28 mouse cellular contexts compared by ENCODE assay signal in genomic region chr2:19600860-19601259, GRCm38 (mm10). TPM values are rescaled to one million over a fixed set of nuclear protein-coding genes. Genes with fewer than 3 reads are reported as not detected.
DNase-seq lines count a peak whose midpoint lies in the region; TF ChIP-seq lines count a peak whose summit lies in the region.
"Had no signal": no experiment of that assay in that cellular context is flagged by ENCODE, and none has a peak within 500 bp of the region (broad histone marks: within the 10 kb centered on the region; RNA-seq: fewer than 3 reads in every experiment).

No protein-coding gene starts in this region.

- no peaks in the 10 kb centered on the region for H3K79me2 ChIP-seq in myocyte (ENCODE audit: control insufficient read depth, insufficient read depth)

- H3K36me3 ChIP-seq in myocyte (ENCODE audit: control insufficient read depth, insufficient read depth), result no peaks in the 10 kb centered on the region
- H3K36me3 ChIP-seq: embryonic facial prominence, embryonic 13.5 days; embryonic facial prominence, embryonic 15.5 days; forebrain, embryonic 10.5 days; forebrain, embryonic 12.5 days had no signal

- H3K27me3 ChIP-seq in myocyte (ENCODE audit: control insufficient read depth, insufficient read depth, insufficient read length), result no peaks in the 10 kb centered on the region
- H3K27me3 ChIP-seq: embryonic facial prominence, embryonic 13.5 days; embryonic facial prominence, embryonic 15.5 days; forebrain, embryonic 12.5 days had no signal

- TF ChIP-seq POLR2A in myocyte (IDR thresholded peaks at IDR 0.05; ENCODE audit: insufficient read length, low read depth), result no peak

- peak overlapping the region; percentile 3 for H3K4me2 ChIP-seq in myocyte (ENCODE audit: low read depth)
- H3K4me2 ChIP-seq: embryonic facial prominence, embryonic 13.5 days; embryonic facial prominence, embryonic 15.5 days; forebrain, embryonic 12.5 days had no signal

- H3K4me3 ChIP-seq in myocyte, result no peak overlapping the region
- H3K4me3 ChIP-seq: embryonic facial prominence, embryonic 13.5 days; embryonic facial prominence, embryonic 15.5 days; erythroblast, embryonic 14.5 days; forebrain, embryonic 10.5 days; forebrain, embryonic 12.5 days had no signal

- no peak overlapping the region for H3ac ChIP-seq in myocyte (ENCODE audit: control insufficient read depth, insufficient read length)

- peak; percentile 52 for DNase-seq in heart, adult 11 months
- no peak for DNase-seq in heart, adult 8-10 months (ENCODE audit: low spot score)
- DNase-seq in thymus, postnatal 14 days, result peak; percentile 46
- no peak for DNase-seq in thymus, postnatal 4 days
- peak; percentile 34 for DNase-seq in naive thymus-derived CD4-positive, alpha-beta T cell, adult 2 months (ENCODE audit: low read depth)
- DNase-seq in adrenal gland, postnatal 25 days, result no peak
- DNase-seq: adrenal gland, adult 2 months; adrenal gland, postnatal 14 days; cerebellum, adult 11 months; cerebellum, adult 18-20 months; cerebellum, adult 8-10 months; cerebellum, adult 9-11 months; cerebellum, postnatal 14 days; cerebellum, postnatal 36 days; embryo, embryonic 11 days had no signal

TF ChIP-seq in myocyte, 11 proteins besides CTCF, POLR2A, EP300 and RAD21:
- TF ChIP-seq REST (IDR thresholded peaks at IDR 0.05; ENCODE audit: insufficient read depth, insufficient read length) (no peak), MYOD1 (IDR thresholded peaks at IDR 0.05; ENCODE audit: control insufficient read depth in 1 of 3, insufficient read length in 2 of 3, low read depth in 2 of 3) (no peak), USF1 (IDR thresholded peaks at IDR 0.05; ENCODE audit: low read depth) (no peak), POLR2AphosphoS2 (IDR thresholded peaks at IDR 0.05; ENCODE audit: insufficient read length, low read depth) (no peak), MYOG (IDR thresholded peaks at IDR 0.05; ENCODE audit: control insufficient read depth in 1 of 3, insufficient read depth in 1 of 3, insufficient read length in 2 of 3, low read depth in 2 of 3) (no peak), TCF12 (IDR thresholded peaks at IDR 0.05; ENCODE audit: insufficient read depth, poor library complexity, severe bottlenecking) (no peak), SRF (IDR thresholded peaks at IDR 0.05; ENCODE audit: control insufficient read depth, insufficient read length, low read depth) (no peak), CEBPB (IDR thresholded peaks at IDR 0.05; ENCODE audit: insufficient read depth, poor library complexity, severe bottlenecking) (no peak), E2F4 (IDR thresholded peaks at IDR 0.05; ENCODE audit: insufficient read depth) (no peak), TCF3 (IDR thresholded peaks at IDR 0.05; ENCODE audit: insufficient read length, low read depth) (no peak), MAX (IDR thresholded peaks at IDR 0.05; ENCODE audit: low read depth) (no peak)
TF ChIP-seq in myocyte: peak in this region for 0.

RNA-seq across cellular contexts. Expression of gene 4921504E06Rik, which starts 47.1 kb away (rescaled TPM):
- total RNA-seq in heart, adult 8-10 months (2022), result not detected
- not detected for polyA plus RNA-seq in myocyte (2012; fragmentation: generic; extraction: Trizol)
- not detected in 2 replicates for total RNA-seq in adrenal gland, postnatal 25 days (2021)
- total RNA-seq: adrenal gland, adult 2 months; adrenal gland, postnatal 14 days; adrenal gland, postnatal 4 days; ES-E14; MEL had no signal
- polyA plus RNA-seq: adrenal gland, adult 2 months; C2C12; embryonic facial prominence, embryonic 11.5 days; embryonic facial prominence, embryonic 13.5 days; erythroblast, embryonic 14.5 days; forebrain, embryonic 10.5 days; forebrain, embryonic 12.5 days; forebrain, embryonic 14.5 days; forebrain, embryonic 16.5 days had no signal

RNA-seq across cellular contexts. Expression of gene Otud1, which starts 56.7 kb away (rescaled TPM):
- total RNA-seq in heart, adult 8-10 months (2022), result 10 to 100 TPM; 12.5 to 30.7 (median 21.5) TPM
- 3.5 TPM for polyA plus RNA-seq in myocyte (2012; fragmentation: generic; extraction: Trizol)
- total RNA-seq in adrenal gland, postnatal 25 days (2021), result 6.2 and 8.0 TPM in 2 replicates

Comparison
In these comparisons a context has a peak if more than half of its experiments do, and no peak if none do; other contexts are left out.
1. DNase-seq: peak in heart, adult 11 months (single experiment), thymus, postnatal 14 days (single experiment) and naive thymus-derived CD4-positive, alpha-beta T cell, adult 2 months (single experiment); none in heart, adult 8-10 months (single experiment), thymus, postnatal 4 days (single experiment) and adrenal gland, postnatal 25 days (single experiment).